Mouse (Mus musculus) heart, embryonic 16.5 days (tissue): ENCODE data around the gene Med13l. TPM values are rescaled to one million over a fixed set of nuclear protein-coding genes. Genes with fewer than 3 reads are reported as not detected.
A peak's percentile ranks its signal among the peaks of the same experiment; 100 is the strongest.

Experiments
- ATAC-seq: fragments of 200-750 bp; cut with Nextera tagmentation; replicated peaks from 2 replicates; pipeline ENCODE4 v1.8.0; 2017; ENCODE audit warnings: moderate number of reproducible peaks; ENCODE audit not compliant: insufficient read depth, low FRiP score; ENCODE audit errors: extremely low read depth
- H3K27ac ChIP-seq: fragments of 300-500 bp; sonication (generic); 2 replicates; pipeline ENCODE4 v1.5.1; 2014; ENCODE audit warnings: mild to moderate bottlenecking, low read length, control low read depth, moderate library complexity
- H3K27me3 ChIP-seq: fragments of 300-500 bp; sonication (generic); 2 replicates; pipeline ENCODE4 v1.6.1; 2014; ENCODE audit warnings: low read length, mixed read lengths; ENCODE audit not compliant: control insufficient read depth, insufficient read depth
- H3K36me3 ChIP-seq: fragments of 300-500 bp; sonication (generic); 2 replicates; pipeline ENCODE4 v1.6.1; 2014; ENCODE audit not compliant: control insufficient read depth, insufficient read depth
- H3K4me1 ChIP-seq: fragments of 300-500 bp; sonication (generic); 2 replicates; pipeline ENCODE4 v1.6.1; 2014; ENCODE audit warnings: low read length, mixed read lengths; ENCODE audit not compliant: control insufficient read depth, insufficient read depth
- H3K4me2 ChIP-seq: fragments of 300-500 bp; sonication (generic); 2 replicates; pipeline ENCODE4 v1.6.1; 2014; ENCODE audit warnings: low read depth, mild to moderate bottlenecking, control low read depth, low read length
- H3K4me3 ChIP-seq: fragments of 300-500 bp; sonication (generic); 2 replicates; pipeline ENCODE4 v1.5.1; 2014; ENCODE audit warnings: mild to moderate bottlenecking, control low read depth, low read length
- H3K9ac ChIP-seq: fragments of 300-500 bp; sonication (generic); 2 replicates; pipeline ENCODE4 v1.6.1; 2014; ENCODE audit warnings: low read length, control low read depth
- H3K9me3 ChIP-seq: fragments of 300-500 bp; sonication (generic); replicated peaks from 2 replicates; pipeline ENCODE4 v1.6.1; 2016; ENCODE audit warnings: low read length; ENCODE audit not compliant: control insufficient read depth
- WGBS: fragments of 180-500 bp; shearing (Covaris S2); extraction: QIAGEN DNeasy Blood & Tissue Kit; methylation state at CpG from one replicate; pipeline ENCODE4 v1.1.7; 2014; 5-methylcytosine and 5-hydroxymethylcytosine counted together
- polyA plus RNA-seq: library from polyadenylated mRNA; unstranded; fragments of >200 nt; fragmentation: Nextera tagmentation; extraction: Ambion mirVana; gene quantifications from 2 replicates; pipeline ENCODE4 v1.2.1, GENCODE M21; 2015

The Med13l gene
- polyA plus RNA-seq, 1 experiment from 2014 or later: 6.7 TPM

GRCm38 (mm10) chr5:118674321-118674720, 113.8 kb downstream of the Med13l start:
- Histone ChIP-seq H3K4me2 (no peak overlapping the region), H3K9ac (no peak overlapping the region), H3K36me3 (no peaks in the 10 kb centered on the region), H3K9me3 (no peaks in the 10 kb centered on the region), H3K4me3 (no peak overlapping the region), H3K27ac (peak overlapping the region; percentile 86), H3K4me1 (peaks cover 52% of the 10 kb centered on the region), H3K27me3 (no peaks in the 10 kb centered on the region)
- peak; percentile 62; the same call in 1 of the 2 replicates for ATAC-seq
- WGBS: 13% methylated on average over 3 of the region's 3 CpGs

DNA sequence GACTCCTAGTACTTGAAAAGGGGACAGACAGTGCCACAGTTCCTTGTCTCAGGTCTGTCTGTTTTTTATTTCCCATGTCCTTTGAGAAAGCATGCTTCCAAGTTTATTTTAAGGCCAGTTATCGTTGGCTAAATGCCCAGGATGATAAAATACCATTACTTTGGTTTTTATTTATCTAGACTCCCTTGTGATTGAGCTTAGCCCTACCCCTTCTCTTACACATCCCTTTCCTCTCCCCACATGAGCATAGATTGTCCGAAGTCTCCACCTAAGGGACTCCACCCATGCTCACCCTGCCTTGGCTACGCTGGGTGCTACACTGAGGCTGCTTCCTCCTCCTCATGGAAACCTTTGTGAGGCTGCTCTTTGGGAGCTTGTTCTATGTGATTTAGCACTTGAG, 115.2 kb downstream of the Med13l start:
- Histone ChIP-seq H3K9ac (no peak overlapping the region), H3K4me2 (peak overlapping the region; percentile 28; the same call in 1 of the 2 replicates), H3K27me3 (no peaks in the 10 kb centered on the region), H3K27ac (peak overlapping the region; percentile 86), H3K4me3 (no peak overlapping the region), H3K4me1 (peaks cover 53% of the 10 kb centered on the region), H3K9me3 (no peaks in the 10 kb centered on the region), H3K36me3 (no peaks in the 10 kb centered on the region)
- 21% methylated on average over 3 of the region's 3 CpGs for WGBS
- ATAC-seq: peak; percentile 54

GRCm38 (mm10) chr5:118676151-118676918, 115.9 kb downstream of the Med13l start:
- H3K9ac ChIP-seq: no peak overlapping the region
- H3K4me3 ChIP-seq: no peak overlapping the region
- peaks cover 53% of the 10 kb centered on the region for H3K4me1 ChIP-seq
- H3K9me3 ChIP-seq: no peaks in the 10 kb centered on the region
- peak overlapping the region; percentile 26; the same call in 1 of the 2 replicates for H3K4me2 ChIP-seq
- no peak for ATAC-seq
- no peaks in the 10 kb centered on the region for H3K27me3 ChIP-seq
- peak overlapping the region; percentile 86 for H3K27ac ChIP-seq
- H3K36me3 ChIP-seq: no peaks in the 10 kb centered on the region
- WGBS: 54% methylated on average over 8 of the region's 8 CpGs

- no peak overlapping the region for H3K27ac ChIP-seq
- WGBS: 63% methylated on average over 9 of the region's 9 CpGs
- H3K9me3 ChIP-seq: no peaks in the 10 kb centered on the region
- H3K4me2 ChIP-seq: no peak overlapping the region
- peaks cover 37% of the 10 kb centered on the region for H3K4me1 ChIP-seq
- no peak overlapping the region for H3K9ac ChIP-seq
- peaks cover 6% of the 10 kb centered on the region; the same call in 1 of the 2 replicates for H3K36me3 ChIP-seq
- no peak for ATAC-seq
- H3K4me3 ChIP-seq: no peak overlapping the region
- H3K27me3 ChIP-seq: no peaks in the 10 kb centered on the region
Measured at GRCm38 (mm10) chr5:118679283-118679835, 118.9 kb downstream of the Med13l start.

- H3K36me3 ChIP-seq: peaks cover 6% of the 10 kb centered on the region; the same call in 1 of the 2 replicates
- no peak overlapping the region for H3K9ac ChIP-seq
- peaks cover 23% of the 10 kb centered on the region for H3K4me1 ChIP-seq
- H3K9me3 ChIP-seq: no peaks in the 10 kb centered on the region
- no peak overlapping the region for H3K4me3 ChIP-seq
- H3K27ac ChIP-seq: no peak overlapping the region
- no peak for ATAC-seq
- no peak overlapping the region for H3K4me2 ChIP-seq
- 67% methylated on average over 13 of the region's 13 CpGs for WGBS
- H3K27me3 ChIP-seq: no peaks in the 10 kb centered on the region
Measured at GRCm38 (mm10) chr5:118680853-118681252, 120.4 kb downstream of the Med13l start.

- Histone ChIP-seq H3K4me1 (peaks cover 12% of the 10 kb centered on the region), H3K27me3 (no peaks in the 10 kb centered on the region), H3K4me3 (no peak overlapping the region), H3K27ac (no peak overlapping the region), H3K9me3 (no peaks in the 10 kb centered on the region), H3K36me3 (peaks cover 6% of the 10 kb centered on the region; the same call in 1 of the 2 replicates), H3K4me2 (no peak overlapping the region), H3K9ac (no peak overlapping the region)
- 91% methylated on average over 6 of the region's 6 CpGs for WGBS
- no peak for ATAC-seq
Measured at GRCm38 (mm10) chr5:118682007-118682406, 121.5 kb downstream of the Med13l start.

- H3K4me2 ChIP-seq: no peak overlapping the region
- H3K9me3 ChIP-seq: no peaks in the 10 kb centered on the region
- H3K4me1 ChIP-seq: peaks cover 12% of the 10 kb centered on the region
- H3K4me3 ChIP-seq: no peak overlapping the region
- H3K27me3 ChIP-seq: no peaks in the 10 kb centered on the region
- H3K9ac ChIP-seq: no peak overlapping the region
- ATAC-seq: no peak
- no peak overlapping the region for H3K27ac ChIP-seq
- H3K36me3 ChIP-seq: peaks cover 6% of the 10 kb centered on the region; the same call in 1 of the 2 replicates
- 85% methylated on average over 8 of the region's 8 CpGs for WGBS
Measured at GRCm38 (mm10) chr5:118685145-118685544, 124.7 kb downstream of the Med13l start.

- no peak for ATAC-seq
- peaks cover 11% of the 10 kb centered on the region for H3K4me1 ChIP-seq
Measured at GRCm38 (mm10) chr5:118686021-118686420, 125.5 kb downstream of the Med13l start.

More at GRCm38 (mm10) chr5:118686021-118686420, 125.5 kb downstream of the Med13l start:
- H3K4me2 ChIP-seq: no peak overlapping the region
- H3K9ac ChIP-seq: no peak overlapping the region
- no peaks in the 10 kb centered on the region for H3K9me3 ChIP-seq
- no peak overlapping the region for H3K27ac ChIP-seq
- 96% methylated on average over 4 of the region's 4 CpGs for WGBS
- no peaks in the 10 kb centered on the region for H3K27me3 ChIP-seq
- peaks cover 6% of the 10 kb centered on the region; the same call in 1 of the 2 replicates for H3K36me3 ChIP-seq
- H3K4me3 ChIP-seq: no peak overlapping the region
